Mouse (Mus musculus) kidney, postnatal 4 days (tissue): Measurements from ENCODE around the gene Paox.

Experiments used
- DNase-seq, 2 experiments: peaks; one replicate each; pipeline ENCODE4 v3.0.0; 2021; ENCODE audit warnings: mixed read lengths in 2 of 2

Gene Paox

GRCm38 (mm10) chr7:140172936-140173335, 57.3 kb downstream of the Paox start, which contains the start of gene Olfr523:
TSS of gene Olfr523 (plus strand) at chr7:140173217.
- DNase-seq, result no peak

GRCm38 (mm10) chr7:140179176-140179575, 63.6 kb downstream of the Paox start:
- DNase-seq, result no peak

- no peak for DNase-seq
These were observed 65.1 kb downstream of the Paox start for GRCm38 (mm10) chr7:140180692-140181091.

GRCm38 (mm10) chr7:140184206-140184605, 68.6 kb downstream of the Paox start:
- no peak for DNase-seq
